Mouse (Mus musculus) liver, embryonic 14.5 days (tissue): Measurements from ENCODE around the gene Tspan31. TPM values are rescaled to one million over a fixed set of nuclear protein-coding genes. Genes with fewer than 3 reads are reported as not detected.

ENCODE experiments used
- ATAC-seq: fragments of 200-750 bp; cut with Nextera tagmentation; 2 replicates; pipeline ENCODE4 v1.8.0; 2017; ENCODE audit warnings: moderate number of reproducible peaks, mild to moderate bottlenecking, moderate library complexity; ENCODE audit not compliant: insufficient read depth
- DNase-seq, 3 experiments: peaks; one replicate each; pipeline ENCODE4 v3.0.0-alpha.2; 2012 to 2013; ENCODE audit warnings: low read depth in 3 of 3, low spot score in 3 of 3
- H3K27ac ChIP-seq: fragments of 300-500 bp; sonication (generic); 2 replicates; pipeline ENCODE4 v1.5.1; 2014; ENCODE audit warnings: moderate library complexity, mild to moderate bottlenecking, control low read depth, inconsistent platforms
- H3K27me3 ChIP-seq: fragments of 300-500 bp; sonication (generic); 2 replicates; pipeline ENCODE4 v1.6.1; 2014; ENCODE audit warnings: mild to moderate bottlenecking, low read length, moderate library complexity; ENCODE audit not compliant: control insufficient read depth, insufficient read depth
- H3K36me3 ChIP-seq: fragments of 300-500 bp; sonication (generic); replicated peaks from 2 replicates; pipeline ENCODE4 v1.6.1; 2014; ENCODE audit warnings: low read depth; ENCODE audit not compliant: control insufficient read depth, insufficient read depth
- H3K4me1 ChIP-seq, 2 experiments: fragments of 200-500 bp in 1 of 2; fragments of 300-500 bp in 1 of 2; sonication (generic) in 1 of 2; replicated peaks; 2 replicates each; pipeline ENCODE4 v1.6.1; 2012 to 2014; ENCODE audit warnings: antibody characterized with exemption in 1 of 2, inconsistent platforms in 1 of 2, low read length in 1 of 2; ENCODE audit not compliant: control insufficient read depth in 2 of 2, insufficient read depth in 2 of 2
- H3K4me2 ChIP-seq: fragments of 300-500 bp; sonication (generic); 2 replicates; pipeline ENCODE4 v1.6.1; 2014; ENCODE audit warnings: low read depth, mild to moderate bottlenecking, control low read depth, moderate library complexity
- H3K4me3 ChIP-seq, 2 experiments: fragments of 200-500 bp in 1 of 2; fragments of 300-500 bp in 1 of 2; sonication (generic) in 1 of 2; 2 replicates each; pipeline ENCODE4 v1.5.1; 2012 to 2014; ENCODE audit warnings: low read depth in 2 of 2, low read length in 2 of 2, mild to moderate bottlenecking in 2 of 2, control low read depth in 1 of 2, inconsistent platforms in 1 of 2, moderate library complexity in 1 of 2; ENCODE audit not compliant: insufficient read depth in 1 of 2
- H3K9ac ChIP-seq: fragments of 300-500 bp; sonication (generic); replicated peaks from 2 replicates; pipeline ENCODE4 v1.6.1; 2014; ENCODE audit warnings: mild to moderate bottlenecking, control low read depth, moderate library complexity
- H3K9me3 ChIP-seq: fragments of 300-500 bp; sonication (generic); 2 replicates; pipeline ENCODE4 v1.6.1; 2016; ENCODE audit warnings: low read length, mixed read lengths; ENCODE audit not compliant: control insufficient read depth
- CTCF ChIP-seq: IDR thresholded peaks from 2 replicates; pipeline ENCODE4 v1.5.1; 2016; ENCODE audit warnings: antibody characterized with exemption, low read depth, control low read depth
- EP300 ChIP-seq: IDR thresholded peaks from 2 replicates; pipeline ENCODE4 v1.6.1; 2016; ENCODE audit warnings: antibody characterized with exemption, low read depth
- WGBS: fragments of 180-500 bp; shearing (Covaris S2); extraction: QIAGEN DNeasy Blood & Tissue Kit; methylation state at CpG from one replicate; pipeline ENCODE4 v1.1.7; 2014; ENCODE audit not compliant: insufficient replicate concordance; 5-methylcytosine and 5-hydroxymethylcytosine counted together
- polyA plus RNA-seq, 2 experiments: library from polyadenylated mRNA; depleted of rRNA in 1 of 2; stranded (reverse) in 1 of 2; unstranded in 1 of 2; fragments of >200 nt; fragmentation: Nextera tagmentation in 1 of 2; extraction: Ambion mirVana in 1 of 2; gene quantifications; 2 replicates each; pipeline versions ENCODE4 v1.2.1 to v1.2.3; 2012 to 2014

Gene Tspan31
- polyA plus RNA-seq, 2 experiments, result 18.9 to 35.8 TPM

DNA sequence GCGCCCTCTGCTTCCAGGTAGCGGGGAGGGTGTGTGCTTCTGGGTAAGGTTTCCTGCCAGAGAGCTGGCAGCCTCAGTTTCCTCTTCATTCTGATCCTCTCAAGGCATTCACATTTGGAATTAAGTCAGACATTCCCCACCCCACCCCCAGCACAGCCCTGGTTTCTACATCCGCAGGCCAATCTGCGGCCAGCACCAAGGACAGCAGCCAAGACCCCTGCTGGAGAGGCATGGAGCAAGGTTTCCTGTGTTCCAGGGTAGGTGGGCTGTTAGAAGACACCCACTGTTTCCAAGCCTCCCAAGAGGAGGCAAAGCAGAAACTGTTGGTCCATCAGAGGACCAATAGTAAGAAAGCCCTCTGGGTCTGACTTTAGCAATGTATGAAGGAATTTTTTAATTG is 15.4 kb downstream of the Tspan31 start:
- H3K27me3 ChIP-seq, result peaks cover 52% of the 10 kb centered on the region
- DNase-seq, result no peak
- no peak for ATAC-seq
- no peak overlapping the region for H3K4me2 ChIP-seq
- H3K36me3 ChIP-seq, result no peaks in the 10 kb centered on the region
- no peak overlapping the region for H3K4me3 ChIP-seq
- no peak overlapping the region for H3K27ac ChIP-seq
- H3K4me1 ChIP-seq, result no peaks in the 10 kb centered on the region
- TF ChIP-seq CTCF, result peak; percentile 26; the same call in 1 of the 2 replicates
- TF ChIP-seq EP300, result no peak
- WGBS, result 45% methylated on average over 4 of the region's 4 CpGs
- H3K9ac ChIP-seq, result no peak overlapping the region
- H3K9me3 ChIP-seq, result no peaks in the 10 kb centered on the region

DNA sequence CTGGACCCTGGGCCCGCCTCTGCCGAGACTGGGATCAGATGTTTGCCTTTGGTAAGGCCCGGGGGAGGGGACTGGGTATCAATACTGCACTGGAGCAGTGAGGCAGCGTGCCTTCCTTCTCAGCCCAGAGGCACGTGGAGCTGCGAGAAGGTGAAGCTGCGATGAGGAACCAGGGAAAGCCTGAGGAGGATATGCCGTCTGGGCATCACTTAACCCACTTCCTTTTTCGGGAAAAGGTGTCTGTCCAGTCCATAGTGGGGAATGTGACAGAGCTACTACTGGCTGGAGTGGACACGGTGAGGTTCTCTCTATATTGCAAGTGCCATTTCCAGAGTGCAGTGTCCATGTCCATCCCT is 20.0 kb downstream of the Tspan31 start:
- no peak overlapping the region for H3K4me2 ChIP-seq
- TF ChIP-seq CTCF (no peak), EP300 (no peak)
- no peak overlapping the region for H3K4me3 ChIP-seq
- H3K27me3 ChIP-seq, result peaks cover 49% of the 10 kb centered on the region
- 9% methylated on average over 10 of the region's 10 CpGs for WGBS
- no peaks in the 10 kb centered on the region for H3K9me3 ChIP-seq
- no peaks in the 10 kb centered on the region for H3K36me3 ChIP-seq
- no peaks in the 10 kb centered on the region for H3K4me1 ChIP-seq
- ATAC-seq (no peak), DNase-seq (no peak)
- H3K27ac ChIP-seq, result no peak overlapping the region
- no peak overlapping the region for H3K9ac ChIP-seq

DNA sequence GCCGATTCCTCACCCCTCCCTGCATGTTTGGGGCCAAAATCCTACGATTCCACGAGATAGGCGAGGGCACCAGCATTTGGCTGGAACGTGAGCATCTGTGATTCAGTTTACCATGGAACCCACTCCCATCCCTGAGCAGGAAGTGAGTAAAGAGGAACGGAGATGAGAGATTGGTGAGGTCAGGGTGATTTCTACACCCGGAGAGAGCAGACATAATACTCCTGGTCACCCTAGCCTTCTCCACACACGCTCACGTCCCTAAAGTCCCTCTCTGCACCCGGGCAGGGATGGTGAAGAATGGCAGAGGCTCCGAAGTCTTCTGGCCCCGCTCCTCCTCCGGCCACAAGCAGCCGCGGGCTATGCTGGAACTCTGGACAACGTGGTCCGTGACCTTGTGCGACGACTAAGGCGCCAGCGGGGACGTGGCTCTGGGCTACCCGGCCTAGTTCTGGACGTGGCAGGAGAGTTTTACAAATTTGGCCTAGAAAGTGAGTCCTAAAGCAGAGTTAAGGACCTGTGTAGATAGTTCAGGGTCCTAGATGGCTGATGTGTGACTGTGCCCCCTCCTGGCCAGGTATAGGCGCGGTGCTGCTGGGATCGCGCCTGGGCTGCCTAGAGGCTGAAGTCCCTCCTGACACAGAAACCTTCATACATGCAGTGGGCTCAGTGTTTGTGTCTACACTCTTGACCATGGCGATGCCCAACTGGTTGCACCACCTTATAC is 20.5 kb downstream of the Tspan31 start:
- H3K36me3 ChIP-seq, result no peaks in the 10 kb centered on the region; the same call in 1 of the 2 replicates
- H3K27me3 ChIP-seq, result peaks cover 49% of the 10 kb centered on the region
- no peaks in the 10 kb centered on the region for H3K4me1 ChIP-seq
- no peak overlapping the region for H3K4me3 ChIP-seq
- no peaks in the 10 kb centered on the region for H3K9me3 ChIP-seq
- no peak for DNase-seq
- 4% methylated on average over 29 of the region's 29 CpGs for WGBS
- H3K4me2 ChIP-seq, result peak overlapping the region; percentile 22; the same call in 1 of the 2 replicates
- no peak overlapping the region for H3K9ac ChIP-seq
- no peak for TF ChIP-seq EP300
- TF ChIP-seq CTCF, result peak; percentile 54
- no peak for ATAC-seq
- no peak overlapping the region for H3K27ac ChIP-seq

DNA sequence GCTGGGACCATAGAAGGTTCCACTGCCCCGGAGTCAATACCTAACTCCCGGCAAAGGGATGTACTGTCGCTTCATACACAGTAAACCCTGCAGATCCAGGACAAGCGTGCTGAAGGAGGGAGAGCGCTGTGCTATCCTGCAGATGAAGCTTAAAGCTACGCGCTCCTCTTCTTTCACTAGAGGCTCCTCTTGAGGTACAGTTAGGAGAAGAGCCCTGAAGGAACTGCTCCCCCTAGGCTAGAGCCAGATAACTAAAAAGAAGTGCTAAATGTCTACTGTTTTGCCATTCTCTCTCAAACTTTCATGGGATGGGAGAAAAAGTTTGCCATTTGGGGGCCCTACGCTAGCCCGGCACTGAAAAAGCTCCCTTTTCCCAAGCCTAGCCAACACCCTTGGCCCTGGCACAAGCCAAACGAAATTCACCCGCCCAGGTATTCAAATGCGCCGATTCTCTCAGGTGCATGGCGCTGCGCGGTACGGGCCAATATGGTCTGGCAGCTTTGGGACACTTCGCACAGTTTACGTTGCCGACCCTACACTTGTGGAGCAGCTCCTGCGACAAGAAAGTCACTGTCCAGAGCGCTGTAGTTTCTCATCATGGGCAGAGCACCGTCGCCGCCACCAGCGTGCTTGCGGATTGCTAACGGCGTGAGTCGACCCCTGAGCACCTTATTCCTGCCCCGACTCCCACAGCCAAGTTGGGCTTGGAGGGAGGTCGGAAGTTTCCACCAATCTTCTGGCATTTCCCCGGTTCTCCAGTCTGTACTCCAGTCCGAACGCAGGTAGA is 21.3 kb downstream of the Tspan31 start:
- DNase-seq (no peak), ATAC-seq (no peak)
- Histone ChIP-seq H3K36me3 (no peaks in the 10 kb centered on the region; the same call in 1 of the 2 replicates), H3K9ac (no peak overlapping the region), H3K4me3 (no peak overlapping the region), H3K4me2 (no peak overlapping the region), H3K9me3 (no peaks in the 10 kb centered on the region), H3K27ac (no peak overlapping the region), H3K4me1 (no peaks in the 10 kb centered on the region), H3K27me3 (peaks cover 49% of the 10 kb centered on the region)
- WGBS, result 5% methylated on average over 35 of the region's 35 CpGs
- TF ChIP-seq CTCF (no peak), EP300 (no peak)

GRCm38 (mm10) chr10:127047954-127048353 is 22.1 kb downstream of the Tspan31 start, which contains the start of gene Cyp27b1:
TSS of gene Cyp27b1 (plus strand) at chr10:127048250.
- Histone ChIP-seq H3K4me1 (peaks cover 0 to under 1% of the 10 kb centered on the region in 2 experiments; a peak in 1 of 4 replicates), H3K4me2 (no peak within 1 kb of the TSS), H3K9ac (no peak within 1 kb of the TSS), H3K27ac (no peak within 1 kb of the TSS), H3K9me3 (no peaks in the 10 kb centered on the region), H3K4me3 (no peak within 1 kb of the TSS), H3K36me3 (no peaks in the 10 kb centered on the region; the same call in 1 of the 2 replicates), H3K27me3 (peaks cover 49% of the 10 kb centered on the region)
- 30% methylated on average over 5 of the region's 5 CpGs for WGBS
- no peak for DNase-seq
- TF ChIP-seq CTCF (no peak), EP300 (no peak)
- ATAC-seq, result no peak
